Mouse (Mus musculus): ENCODE results near the gene Lrrc8d.
"Not testable (repeated sequence)": the region's sequence is repeated elsewhere in the genome, so short reads cannot be mapped to it uniquely, and the experiment has no call there.

The Lrrc8d gene

GRCm38 (mm10) chr5:105685780-105686305, 13.9 kb upstream of the Lrrc8d start:
- not testable (repeated sequence) for DNase-seq

DNA sequence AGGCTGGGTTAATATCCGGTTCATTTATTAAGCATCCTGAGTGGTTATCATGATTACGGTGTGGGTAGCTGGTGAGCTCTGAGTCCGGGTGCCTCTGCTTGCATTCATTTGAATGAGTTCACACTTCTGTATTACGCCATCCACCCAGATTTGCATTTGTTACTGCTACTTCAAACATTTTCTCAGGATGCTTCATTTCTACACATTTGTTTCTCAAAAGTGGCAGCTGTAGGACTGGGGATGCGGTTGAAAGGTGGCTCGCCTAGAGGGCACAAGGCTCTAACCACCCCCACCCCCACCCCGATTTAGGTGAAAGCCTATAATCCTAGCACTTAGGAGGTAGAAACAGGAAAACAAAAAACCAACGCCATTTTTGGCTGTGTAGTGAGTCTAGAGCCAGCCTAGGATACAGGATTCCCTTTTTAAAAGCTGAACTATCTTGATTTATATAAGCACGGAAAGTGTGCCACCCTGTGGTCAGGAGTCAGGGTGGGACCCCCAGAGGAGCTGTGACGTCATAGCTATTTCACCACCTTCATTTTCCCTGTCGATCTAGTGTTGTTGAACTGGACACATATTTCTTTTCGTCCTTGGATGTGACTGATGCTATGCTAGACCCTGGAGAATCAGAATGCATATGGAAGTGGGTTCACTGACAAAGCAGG, 13.3 kb upstream of the Lrrc8d start:
- DNase-seq, result no peak

GRCm38 (mm10) chr5:105690502-105691454, 9.0 kb upstream of the Lrrc8d start:
- no peak for DNase-seq

GRCm38 (mm10) chr5:105691645-105692044, 8.1 kb upstream of the Lrrc8d start:
- DNase-seq, result peak; percentile 37 to 53

DNA sequence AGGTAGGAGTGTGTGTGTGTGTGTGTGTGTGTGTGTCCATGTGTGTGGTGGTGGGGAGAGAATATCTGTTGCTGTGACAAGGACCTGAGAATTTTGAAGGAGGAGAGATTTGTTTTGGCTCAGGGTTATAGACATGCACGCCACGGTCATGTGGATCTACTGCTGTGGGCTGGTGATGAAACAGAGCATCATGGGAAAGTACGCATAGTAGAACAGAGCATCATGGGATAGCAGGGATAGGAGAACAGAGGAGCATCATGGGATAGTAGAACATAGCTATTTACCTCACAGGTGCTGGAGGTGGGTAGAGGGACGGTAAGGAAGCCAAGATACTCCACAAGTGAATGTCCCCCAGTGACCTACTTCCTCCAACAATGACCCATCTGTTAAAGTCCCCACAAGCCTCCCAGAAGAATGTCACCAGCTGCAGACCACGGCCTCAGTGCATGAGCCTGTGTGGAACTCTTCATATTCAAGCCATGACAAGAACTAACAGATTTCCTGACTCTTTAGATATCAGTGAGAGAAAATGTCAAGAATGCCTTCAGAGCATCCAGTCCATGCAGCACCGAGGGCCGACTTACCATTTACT, 5.3 kb upstream of the Lrrc8d start:
- DNase-seq, result no peak

GRCm38 (mm10) chr5:105696049-105696448, 3.7 kb upstream of the Lrrc8d start:
- DNase-seq, result no peak

- DNase-seq, result no peak
Measured at GRCm38 (mm10) chr5:105697886-105698285, 1.9 kb upstream of the Lrrc8d start.

DNA sequence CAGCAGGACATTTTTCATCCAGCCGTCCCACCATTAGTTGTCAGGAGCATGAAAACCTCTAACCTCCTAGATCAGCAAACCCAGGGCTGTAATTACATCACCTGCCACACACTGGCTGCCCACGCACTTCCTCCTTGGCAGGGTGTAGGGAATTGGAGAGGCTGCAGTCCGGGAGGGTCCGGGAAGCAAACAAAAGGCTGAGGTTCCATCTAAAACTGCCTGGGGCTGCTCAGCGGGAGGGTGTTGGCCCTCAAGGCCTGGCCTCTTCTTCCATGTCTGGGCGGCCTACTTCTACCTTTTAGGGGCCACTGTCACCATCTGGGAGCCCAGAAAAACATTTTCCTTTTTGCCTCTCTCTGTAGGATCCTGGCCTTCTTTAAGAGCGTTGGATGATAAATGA, 1.1 kb upstream of the Lrrc8d start:
- peak; percentile 33 to 40 for DNase-seq

DNA sequence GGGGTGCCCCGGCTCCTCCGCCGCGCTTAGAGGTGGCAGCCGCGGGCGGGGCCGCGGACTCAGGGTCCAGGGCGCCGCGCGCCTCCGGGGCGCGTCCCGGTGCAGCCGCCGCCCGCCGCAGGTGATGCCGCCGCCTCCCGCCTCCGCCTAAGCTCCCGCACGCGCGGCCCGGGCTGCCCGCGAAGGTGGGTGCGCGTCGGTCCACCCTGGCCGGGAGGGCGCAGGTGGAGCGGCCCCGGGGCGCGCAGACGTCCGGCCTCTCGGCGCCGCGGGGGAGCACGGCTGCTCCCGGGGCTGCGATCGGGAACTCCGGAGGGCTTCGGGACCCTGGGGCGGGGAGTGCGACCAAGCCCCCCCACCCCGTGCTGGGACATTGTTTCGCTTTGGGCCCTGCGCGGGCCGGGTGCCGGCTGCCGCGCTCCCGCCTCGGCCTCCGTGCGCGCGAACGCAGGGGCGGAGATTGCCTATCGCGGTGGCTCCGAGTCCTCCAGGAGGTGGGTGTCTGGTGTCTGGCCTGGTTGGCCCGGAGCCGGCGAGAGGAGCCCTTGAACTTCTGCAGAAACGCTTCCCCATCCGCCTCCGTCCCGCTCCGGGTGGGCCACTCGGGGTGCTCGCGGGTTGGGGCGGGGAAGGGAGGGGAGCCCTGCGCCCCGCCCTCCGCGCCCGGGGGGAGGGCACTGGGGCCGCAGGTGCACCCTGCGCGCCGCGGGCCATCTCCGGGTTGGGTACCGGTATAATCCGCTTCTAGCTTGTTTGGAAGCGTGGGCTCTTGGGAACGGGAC, 492 bp downstream of the Lrrc8d start:
- DNase-seq, result peak; percentile 79 to 81

DNA sequence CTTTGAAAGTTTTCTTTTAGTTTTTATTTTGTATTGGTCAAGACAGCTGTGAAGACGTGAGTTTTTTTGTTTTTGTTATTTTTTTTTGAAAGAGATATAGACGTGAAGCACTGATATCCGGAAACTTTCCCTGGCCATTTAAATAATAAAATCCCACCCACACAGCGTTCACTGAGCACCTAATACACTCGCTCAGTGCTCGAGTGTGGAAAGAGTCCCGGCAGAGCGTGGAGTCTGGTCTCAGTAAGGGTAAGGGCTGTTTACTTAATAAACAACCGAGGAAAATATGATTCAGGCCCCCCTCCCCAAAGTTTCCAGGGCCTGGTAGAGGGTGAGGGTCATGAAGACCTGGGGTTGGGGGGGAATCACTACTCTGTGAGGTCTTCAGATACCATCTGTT, 1.6 kb downstream of the Lrrc8d start:
- no peak for DNase-seq

DNA sequence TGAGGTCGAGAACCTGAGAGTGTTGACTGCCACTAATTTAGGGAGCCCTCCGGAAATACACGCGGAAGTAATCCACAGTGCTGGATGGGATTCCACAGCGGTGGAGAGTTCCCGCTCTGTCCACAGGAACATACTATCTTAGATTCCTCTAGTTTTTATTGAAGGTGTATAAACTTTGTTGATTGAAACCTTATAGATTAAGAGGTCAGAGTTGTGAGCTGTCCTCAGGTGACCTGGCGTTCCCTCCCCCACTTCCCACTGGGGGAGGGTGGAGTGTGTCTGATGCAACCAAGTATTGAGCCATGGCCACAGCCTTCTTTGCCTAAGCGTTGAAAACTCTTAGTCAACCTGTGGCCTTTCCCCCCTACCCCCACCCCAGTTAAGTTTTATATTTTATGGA, 2.1 kb downstream of the Lrrc8d start:
- peak in 1 of 2 experiments; percentile 15 for DNase-seq

- no peak for DNase-seq
Measured at GRCm38 (mm10) chr5:105702580-105703285, 3.0 kb downstream of the Lrrc8d start.

- DNase-seq, result no peak
Measured at GRCm38 (mm10) chr5:105703286-105703655, 3.5 kb downstream of the Lrrc8d start.

GRCm38 (mm10) chr5:105704573-105704972, 4.8 kb downstream of the Lrrc8d start:
- no peak for DNase-seq

GRCm38 (mm10) chr5:105706635-105707034, 6.9 kb downstream of the Lrrc8d start:
- DNase-seq, result no peak

- DNase-seq, result no peak
Measured at GRCm38 (mm10) chr5:105708276-105708675, 8.5 kb downstream of the Lrrc8d start.

- no peak for DNase-seq
Measured at GRCm38 (mm10) chr5:105710473-105710872, 10.7 kb downstream of the Lrrc8d start.

DNA sequence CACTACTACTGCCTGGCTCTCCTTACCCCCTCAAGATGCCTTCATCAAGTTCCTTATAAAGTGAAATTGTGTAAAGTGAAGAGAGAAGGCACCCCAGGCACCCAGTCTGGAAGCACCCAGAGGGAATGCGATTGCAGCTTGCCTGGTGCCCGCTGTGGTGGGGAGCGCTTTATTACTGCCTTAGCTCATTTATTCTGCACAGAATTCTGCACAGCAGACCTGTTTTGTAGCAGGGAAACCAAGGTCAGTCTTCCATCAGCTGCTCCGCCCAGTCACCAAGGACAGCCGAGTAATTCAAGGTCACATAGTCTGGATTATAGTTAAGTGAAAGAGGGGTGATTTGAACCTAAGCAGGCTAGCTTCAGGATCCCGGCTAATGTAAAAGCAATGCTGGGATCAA, 14.7 kb downstream of the Lrrc8d start:
- DNase-seq, result no peak

DNA sequence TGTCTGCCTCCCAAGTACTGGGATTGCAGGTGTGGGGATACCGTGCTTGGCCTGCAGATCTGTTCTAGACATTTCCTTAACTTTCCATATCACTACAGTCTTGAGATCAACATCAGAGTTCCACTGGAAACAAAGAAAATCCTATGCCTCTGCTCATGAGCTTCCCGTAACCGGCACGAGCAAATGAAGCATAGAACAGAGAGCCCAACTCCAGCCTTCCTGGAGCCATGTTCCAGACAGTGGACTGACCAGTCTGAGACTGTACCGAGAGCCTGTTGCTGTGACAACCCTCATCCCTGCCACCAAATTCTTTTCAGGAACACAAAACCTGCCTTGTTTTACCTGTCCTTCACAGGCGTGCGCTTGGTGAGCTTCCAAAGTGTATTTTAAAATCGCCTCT, 15.3 kb downstream of the Lrrc8d start:
- DNase-seq, result no peak

- DNase-seq, result peak in 1 of 2 experiments; percentile 32
Measured at GRCm38 (mm10) chr5:105715531-105716124, 15.9 kb downstream of the Lrrc8d start.

GRCm38 (mm10) chr5:105717294-105717693, 17.5 kb downstream of the Lrrc8d start:
- DNase-seq, result no peak

Data from cerebellum, postnatal 14 days (tissue).